Mouse (Mus musculus) midbrain, embryonic 10.5 days (tissue): ENCODE measurements at regions not wholly inside any gene's neighbourhood (a gene's known extent, or its start where the extent isn't known, plus 50 kb on each side); places are given as distances from the start of the nearest gene placed in this dataset.

Experiments used
- DNase-seq: peaks from one replicate; pipeline ENCODE4 v3.0.0-alpha.2; 2017; ENCODE audit warnings: low spot score
- H3K27ac ChIP-seq: fragments of 300-500 bp; sonication (generic); replicated peaks from 2 replicates; pipeline ENCODE4 v1.5.1; 2016; ENCODE audit warnings: mild to moderate bottlenecking
- H3K27me3 ChIP-seq: fragments of 300-500 bp; sonication (generic); 2 replicates; pipeline ENCODE4 v1.6.1; 2016; ENCODE audit warnings: low read depth, mild to moderate bottlenecking; ENCODE audit not compliant: poor library complexity, severe bottlenecking
- H3K36me3 ChIP-seq: fragments of 300-500 bp; sonication (generic); 2 replicates; pipeline ENCODE4 v1.6.1; 2016; ENCODE audit warnings: mild to moderate bottlenecking, moderate library complexity
- H3K4me1 ChIP-seq: fragments of 300-500 bp; sonication (generic); 2 replicates; pipeline ENCODE4 v1.6.1; 2016
- H3K4me3 ChIP-seq: fragments of 300-500 bp; sonication (generic); 2 replicates; pipeline ENCODE4 v1.5.1; 2016; ENCODE audit warnings: mild to moderate bottlenecking, moderate library complexity
- H3K9me3 ChIP-seq: fragments of 300-500 bp; sonication (generic); replicated peaks from 2 replicates; pipeline ENCODE4 v1.6.1; 2016; ENCODE audit warnings: mild to moderate bottlenecking
- WGBS: fragments of 180-500 bp; shearing (Covaris S2); methylation state at CpG from one replicate; pipeline ENCODE4 v1.1.7; 2016; 5-methylcytosine and 5-hydroxymethylcytosine counted together

DNA sequence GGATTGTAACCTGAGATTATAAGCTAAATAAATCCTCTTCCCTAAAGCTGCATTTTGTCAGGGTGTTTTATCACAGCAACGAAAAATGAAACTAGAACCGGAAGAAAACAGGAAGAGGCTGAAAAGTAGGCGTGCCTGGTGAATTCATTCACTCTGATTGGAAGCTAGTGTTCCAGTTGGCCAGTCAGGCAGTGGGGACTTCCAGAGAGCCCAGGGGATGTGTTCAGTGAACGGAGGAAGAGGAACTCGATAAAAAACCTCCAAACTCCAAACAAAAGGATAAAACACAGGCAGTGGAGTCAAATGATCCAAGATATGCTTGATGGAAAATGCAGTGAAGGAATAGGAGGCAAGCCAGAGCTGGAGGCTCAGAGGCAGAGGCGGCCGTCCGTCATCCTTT lies 305.5 kb upstream of the Kazn start:
- 87% methylated on average over 8 of the region's 8 CpGs for WGBS
- Histone ChIP-seq H3K4me3 (no peak overlapping the region), H3K36me3 (no peaks in the 10 kb centered on the region), H3K9me3 (no peaks in the 10 kb centered on the region; the same call in 1 of the 2 replicates), H3K27me3 (no peaks in the 10 kb centered on the region), H3K4me1 (no peaks in the 10 kb centered on the region), H3K27ac (no peak overlapping the region)
- no peak for DNase-seq

DNA sequence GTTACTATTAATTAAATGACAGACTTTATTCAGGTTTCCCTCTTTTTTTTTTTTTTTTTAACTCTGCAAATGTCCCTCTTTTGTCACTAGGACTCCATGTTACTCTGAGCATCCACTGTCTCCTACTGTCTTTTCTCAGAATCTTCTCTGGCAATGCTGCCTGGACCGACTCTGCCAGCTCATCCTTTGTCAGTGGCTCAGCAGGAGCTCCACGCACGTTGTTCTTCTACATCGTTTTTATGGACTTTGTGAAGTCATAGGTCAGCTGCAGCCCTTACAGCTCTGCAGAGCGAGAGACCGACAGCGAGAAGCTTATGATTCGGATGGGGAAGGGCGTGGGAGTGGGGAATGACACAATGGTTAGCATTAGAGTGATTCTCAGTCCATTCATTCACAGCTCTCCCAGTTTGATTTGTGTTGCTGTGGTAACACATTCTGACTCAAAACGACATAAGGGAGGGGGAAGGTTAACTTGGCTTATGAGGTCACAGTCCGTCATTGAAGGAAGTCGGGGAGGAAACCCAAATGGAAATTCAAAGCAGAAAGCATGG lies 300.1 kb upstream of the Kazn start:
- 48% methylated on average over 12 of the region's 12 CpGs for WGBS
- no peaks in the 10 kb centered on the region for H3K27me3 ChIP-seq
- peaks cover 3% of the 10 kb centered on the region; the same call in 1 of the 2 replicates for H3K4me1 ChIP-seq
- no peaks in the 10 kb centered on the region; the same call in 1 of the 2 replicates for H3K9me3 ChIP-seq
- H3K36me3 ChIP-seq, result no peaks in the 10 kb centered on the region
- no peak overlapping the region for H3K27ac ChIP-seq
- DNase-seq, result peak; percentile 17
- H3K4me3 ChIP-seq, result no peak overlapping the region

DNA sequence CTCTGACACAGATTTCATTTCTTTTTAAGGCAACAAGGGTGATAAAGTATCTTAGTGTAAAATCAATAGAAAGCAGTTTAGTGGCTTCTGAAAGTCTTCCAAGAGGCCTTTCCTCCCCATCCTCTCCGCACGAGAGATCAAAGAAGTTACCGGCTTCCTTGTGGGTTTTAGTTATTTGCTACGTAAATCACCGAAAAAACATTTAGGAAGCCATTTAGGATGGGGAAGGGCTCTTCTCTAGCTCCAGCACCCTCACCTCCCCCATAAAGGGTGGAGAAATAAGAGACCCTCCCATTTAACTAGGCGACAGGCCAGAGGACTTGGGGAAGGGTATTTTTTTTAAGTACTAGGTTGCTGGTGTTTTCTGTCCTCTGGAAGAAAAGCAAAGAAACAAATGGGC lies 287.9 kb upstream of the Kazn start:
- no peak overlapping the region for H3K27ac ChIP-seq

DNA sequence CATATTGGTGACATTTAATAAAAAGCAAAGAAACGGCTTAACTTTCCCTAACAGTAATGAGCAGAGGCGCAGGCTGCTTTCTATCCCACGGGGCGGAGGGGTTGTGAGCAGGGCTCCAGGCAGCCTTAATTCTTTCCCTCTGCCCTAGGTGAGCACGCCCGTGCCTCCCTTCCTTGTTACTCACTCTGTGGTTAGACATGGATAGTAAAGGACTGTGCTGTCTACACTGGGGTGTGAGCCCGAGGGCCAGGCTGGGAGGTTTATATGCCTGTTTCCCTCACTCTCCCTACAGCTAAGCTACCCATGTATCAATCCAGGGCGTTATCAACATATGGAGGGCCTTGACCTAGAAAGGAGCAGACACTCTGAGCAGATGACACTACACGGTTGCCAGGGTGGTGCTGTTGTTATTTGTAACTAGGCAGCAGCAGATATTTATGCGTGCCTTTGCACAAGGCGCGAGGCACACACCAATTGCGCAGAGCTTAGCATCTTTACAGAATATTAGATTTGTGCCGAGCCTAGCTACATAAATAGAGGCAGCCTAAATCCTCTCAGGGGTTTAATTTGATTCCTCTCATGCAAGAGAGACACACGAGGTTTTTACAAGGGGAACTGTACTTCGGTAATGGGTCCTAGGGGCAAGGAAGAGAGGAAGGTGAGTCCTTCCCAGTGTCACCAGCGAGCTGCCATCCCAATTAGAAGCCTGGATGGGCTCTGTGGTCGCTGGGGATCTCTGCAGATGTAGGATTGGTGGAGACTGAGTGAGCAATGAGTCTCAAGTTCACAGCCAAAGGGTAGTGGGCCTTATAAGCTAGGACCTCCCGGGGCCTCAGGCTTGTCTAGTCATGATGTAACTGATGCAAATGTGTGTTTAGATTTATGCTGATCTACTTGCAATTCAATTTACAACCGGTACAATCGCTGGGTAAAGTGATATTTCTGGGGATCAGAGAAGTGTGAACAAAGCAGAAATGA lies 278.6 kb upstream of the Kazn start:
- DNase-seq, result no peak
- Histone ChIP-seq H3K36me3 (no peaks in the 10 kb centered on the region), H3K27me3 (no peaks in the 10 kb centered on the region), H3K9me3 (no peaks in the 10 kb centered on the region), H3K4me1 (peaks cover 12% of the 10 kb centered on the region), H3K4me3 (no peak overlapping the region), H3K27ac (0 out of 2 replicates have a peak overlapping the region, but pooled peaks have one; percentile 18)
- 78% methylated on average over 21 of the region's 21 CpGs for WGBS

More for the DNA sequence above, 287.9 kb upstream of the Kazn start:
- no peaks in the 10 kb centered on the region for H3K27me3 ChIP-seq
- no peaks in the 10 kb centered on the region for H3K36me3 ChIP-seq
- no peak overlapping the region for H3K4me3 ChIP-seq
- peaks cover 5% of the 10 kb centered on the region for H3K4me1 ChIP-seq
- WGBS, result 48% methylated on average over 6 of the region's 6 CpGs
- no peaks in the 10 kb centered on the region for H3K9me3 ChIP-seq
- DNase-seq, result no peak

DNA sequence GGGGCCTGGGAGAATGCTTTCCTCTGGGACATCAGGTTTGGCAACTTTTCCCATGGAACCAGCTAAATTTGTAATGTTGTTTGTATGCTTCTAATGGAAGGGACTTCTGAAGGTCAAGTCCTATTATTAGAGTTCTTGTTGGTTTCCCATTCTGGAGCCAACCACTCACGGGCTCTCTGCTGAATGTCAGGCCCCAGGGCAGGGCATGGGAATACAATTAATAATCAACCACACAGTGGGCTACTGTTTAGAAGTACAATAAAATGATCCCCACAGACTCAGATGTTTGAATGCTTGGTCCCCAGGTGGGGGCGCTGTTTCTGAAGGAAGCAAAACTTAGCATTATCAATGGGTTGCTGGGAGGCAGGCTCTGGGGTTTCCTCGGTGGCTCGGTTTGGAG lies 275.6 kb upstream of the Kazn start:
- WGBS, result 91% methylated on average over 4 of the region's 4 CpGs
- H3K9me3 ChIP-seq, result no peaks in the 10 kb centered on the region
- DNase-seq, result no peak
- no peaks in the 10 kb centered on the region for H3K36me3 ChIP-seq
- H3K27ac ChIP-seq, result no peak overlapping the region
- H3K27me3 ChIP-seq, result no peaks in the 10 kb centered on the region
- H3K4me1 ChIP-seq, result peaks cover 12% of the 10 kb centered on the region
- no peak overlapping the region for H3K4me3 ChIP-seq

DNA sequence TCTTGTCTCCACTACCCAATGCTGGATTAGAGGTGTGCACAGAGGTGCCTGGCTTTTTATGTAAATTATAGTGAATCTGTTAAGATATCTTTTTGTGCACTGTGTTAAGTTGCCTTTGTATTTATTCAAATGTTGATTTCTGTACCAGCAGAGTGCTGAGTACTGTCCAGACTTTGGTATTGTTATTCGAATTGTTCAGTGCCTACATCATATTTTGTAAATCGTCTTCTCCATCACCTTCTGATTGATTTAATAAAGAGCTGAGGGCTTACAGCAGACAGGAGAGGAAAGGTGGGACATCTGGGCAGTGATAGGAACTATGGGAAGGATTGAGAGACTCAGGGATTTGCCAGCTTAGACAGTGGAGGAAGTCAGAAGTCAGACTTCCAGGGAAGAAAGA lies 270.2 kb upstream of the Kazn start:
- no peaks in the 10 kb centered on the region for H3K9me3 ChIP-seq
- no peaks in the 10 kb centered on the region for H3K36me3 ChIP-seq
- H3K27me3 ChIP-seq, result peaks cover 8% of the 10 kb centered on the region; the same call in 1 of the 2 replicates
- no peak overlapping the region for H3K4me3 ChIP-seq
- peaks cover 20% of the 10 kb centered on the region for H3K4me1 ChIP-seq
- WGBS, result 88% methylated on average over 2 of the region's 2 CpGs
- DNase-seq, result no peak
- H3K27ac ChIP-seq, result no peak overlapping the region

DNA sequence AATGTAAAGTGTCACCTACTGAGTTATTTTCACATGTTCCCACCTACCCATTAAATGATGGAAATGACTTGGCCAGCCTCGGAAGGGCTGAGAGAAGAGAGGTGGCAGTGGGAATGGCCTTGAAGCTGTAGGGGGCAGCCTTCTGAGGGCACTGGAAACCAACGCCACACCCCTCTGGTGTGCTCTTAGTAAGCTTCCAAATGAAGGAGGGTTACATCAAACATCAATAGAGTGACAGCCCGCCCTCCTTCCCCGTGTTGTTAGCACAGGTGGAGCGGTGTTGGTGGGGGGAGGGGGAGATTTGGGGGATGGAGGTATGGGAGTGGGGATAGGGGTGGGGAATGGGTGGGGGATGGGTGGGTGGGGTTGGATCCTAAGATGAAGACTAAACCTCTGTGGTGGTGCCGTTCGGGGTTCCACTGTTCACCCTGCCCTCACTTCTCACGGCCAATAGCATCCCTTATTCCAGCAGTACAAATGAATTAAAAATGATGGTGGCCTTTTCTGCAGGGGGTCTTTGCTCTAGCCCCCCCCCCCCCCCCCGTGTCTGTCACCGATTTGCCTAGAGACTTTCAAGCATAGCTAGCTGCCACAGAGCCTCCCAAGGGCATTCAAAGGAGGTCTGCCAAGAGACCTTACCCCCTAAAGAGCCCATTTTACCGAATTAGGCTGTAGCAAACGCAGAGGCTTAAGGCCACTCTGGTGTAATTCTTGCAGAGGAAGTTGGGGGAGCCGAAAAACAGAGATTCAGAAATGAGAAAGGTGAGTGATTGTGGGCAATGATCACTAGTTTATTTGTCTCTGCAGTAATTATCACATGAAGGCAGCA lies 267.4 kb upstream of the Kazn start:
- peaks cover 20% of the 10 kb centered on the region for H3K4me1 ChIP-seq
- no peak overlapping the region for H3K27ac ChIP-seq
- no peaks in the 10 kb centered on the region for H3K9me3 ChIP-seq
- H3K4me3 ChIP-seq, result no peak overlapping the region
- 16% methylated on average over 13 of the region's 13 CpGs for WGBS
- no peaks in the 10 kb centered on the region for H3K36me3 ChIP-seq
- H3K27me3 ChIP-seq, result peaks cover 8% of the 10 kb centered on the region; the same call in 1 of the 2 replicates
- no peak for DNase-seq

DNA sequence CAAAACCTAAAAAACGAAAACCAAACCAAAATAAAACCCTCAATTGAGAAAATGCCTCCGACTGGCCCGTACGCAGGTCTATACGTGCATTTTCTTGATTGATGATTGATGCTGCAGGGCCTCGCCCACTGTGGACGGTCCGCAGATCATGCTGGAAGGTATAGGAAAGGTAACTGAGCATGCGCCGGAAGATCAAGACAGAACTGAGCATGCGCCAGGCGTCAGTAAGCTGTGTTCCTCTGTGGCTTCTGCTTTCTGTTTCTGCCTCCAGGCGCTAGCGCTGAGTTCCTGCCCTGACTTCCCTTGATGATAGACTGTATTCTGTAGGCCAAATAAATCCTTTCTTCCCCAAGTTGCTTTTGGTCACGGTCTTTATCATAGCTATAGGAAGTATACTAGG lies 264.6 kb upstream of the Kazn start:
- DNase-seq, result no peak
- H3K4me3 ChIP-seq, result no peak overlapping the region
- no peak overlapping the region for H3K27ac ChIP-seq
- H3K9me3 ChIP-seq, result no peaks in the 10 kb centered on the region
- H3K36me3 ChIP-seq, result no peaks in the 10 kb centered on the region
- H3K4me1 ChIP-seq, result peaks cover 20% of the 10 kb centered on the region
- peaks cover 8% of the 10 kb centered on the region for H3K27me3 ChIP-seq
- 90% methylated on average over 15 of the region's 15 CpGs for WGBS

DNA sequence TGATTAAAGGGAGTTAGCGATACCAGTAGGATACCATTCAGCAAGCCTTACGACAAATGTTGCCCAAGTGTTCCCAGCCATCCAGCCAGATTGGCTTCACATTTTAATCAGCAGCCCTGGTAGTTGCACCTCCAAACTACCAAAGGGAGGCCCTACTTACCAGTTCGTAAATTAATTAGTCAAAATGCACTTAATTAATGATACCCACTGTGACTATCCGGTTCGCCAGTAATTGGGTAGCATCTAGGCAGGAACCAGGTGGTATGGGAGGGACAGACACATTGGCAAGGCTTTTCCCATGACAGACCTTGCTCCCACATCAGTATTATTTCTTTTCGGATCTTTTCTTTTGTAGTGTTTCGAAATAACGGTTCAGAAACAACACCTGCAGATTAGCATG lies 262.0 kb upstream of the Kazn start:
- Histone ChIP-seq H3K27me3 (peaks cover 22% of the 10 kb centered on the region), H3K27ac (no peak overlapping the region), H3K36me3 (no peaks in the 10 kb centered on the region), H3K4me3 (no peak overlapping the region), H3K4me1 (peaks cover 16% of the 10 kb centered on the region), H3K9me3 (no peaks in the 10 kb centered on the region)
- WGBS, result 90% methylated on average over 8 of the region's 8 CpGs
- DNase-seq, result no peak

DNA sequence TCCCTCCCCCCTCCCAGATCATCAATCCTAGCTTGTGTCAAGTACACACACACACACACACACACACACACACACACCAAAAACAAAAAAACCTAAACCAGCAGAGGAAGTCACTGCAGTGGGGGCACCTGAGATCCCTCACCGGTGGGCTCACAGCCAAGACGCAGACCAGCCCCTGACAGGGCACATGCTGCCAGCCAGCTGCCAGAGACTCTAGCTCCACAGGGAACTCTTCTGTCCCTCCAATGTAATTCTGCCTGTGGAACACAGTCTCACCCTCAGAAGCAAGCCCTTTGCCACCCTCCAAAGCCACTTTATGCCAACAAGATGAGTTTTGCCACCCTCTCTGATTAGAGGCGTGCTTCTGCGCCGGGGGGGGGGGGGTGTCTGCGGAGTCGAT lies 261.3 kb upstream of the Kazn start:
- WGBS, result 93% methylated on average over 7 of the region's 7 CpGs
- no peaks in the 10 kb centered on the region for H3K36me3 ChIP-seq
- no peaks in the 10 kb centered on the region for H3K9me3 ChIP-seq
- peaks cover 26% of the 10 kb centered on the region for H3K27me3 ChIP-seq
- H3K4me3 ChIP-seq, result no peak overlapping the region
- no peak for DNase-seq
- H3K4me1 ChIP-seq, result peaks cover 10% of the 10 kb centered on the region; the same call in 1 of the 2 replicates
- H3K27ac ChIP-seq, result no peak overlapping the region

DNA sequence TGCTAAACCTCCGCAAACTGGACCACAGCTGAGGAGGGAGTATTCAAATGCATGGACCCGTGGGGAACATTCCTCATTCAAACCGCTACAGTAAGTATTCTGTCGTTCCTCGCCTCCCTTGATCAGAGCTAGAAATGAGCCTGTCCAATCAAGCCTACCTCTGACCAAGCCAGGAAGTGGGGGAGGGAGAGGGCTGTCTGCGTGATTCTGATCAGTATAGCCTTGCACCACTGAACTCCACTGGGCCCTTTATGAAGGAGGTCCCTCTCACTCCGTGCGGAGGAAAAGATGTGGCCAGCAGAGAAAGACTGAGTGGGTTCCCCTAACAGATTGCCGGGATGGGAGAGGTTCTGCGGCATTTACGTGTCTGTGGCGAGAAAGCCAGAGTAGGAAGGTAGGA lies 257.4 kb upstream of the Kazn start:
- Histone ChIP-seq H3K36me3 (no peaks in the 10 kb centered on the region), H3K9me3 (no peaks in the 10 kb centered on the region), H3K4me1 (peaks cover 8% of the 10 kb centered on the region; the same call in 1 of the 2 replicates), H3K27me3 (peaks cover 21% of the 10 kb centered on the region), H3K4me3 (no peak overlapping the region), H3K27ac (no peak overlapping the region; the same call in 1 of the 2 replicates)
- WGBS, result 59% methylated on average over 12 of the region's 12 CpGs
- DNase-seq, result no peak

DNA sequence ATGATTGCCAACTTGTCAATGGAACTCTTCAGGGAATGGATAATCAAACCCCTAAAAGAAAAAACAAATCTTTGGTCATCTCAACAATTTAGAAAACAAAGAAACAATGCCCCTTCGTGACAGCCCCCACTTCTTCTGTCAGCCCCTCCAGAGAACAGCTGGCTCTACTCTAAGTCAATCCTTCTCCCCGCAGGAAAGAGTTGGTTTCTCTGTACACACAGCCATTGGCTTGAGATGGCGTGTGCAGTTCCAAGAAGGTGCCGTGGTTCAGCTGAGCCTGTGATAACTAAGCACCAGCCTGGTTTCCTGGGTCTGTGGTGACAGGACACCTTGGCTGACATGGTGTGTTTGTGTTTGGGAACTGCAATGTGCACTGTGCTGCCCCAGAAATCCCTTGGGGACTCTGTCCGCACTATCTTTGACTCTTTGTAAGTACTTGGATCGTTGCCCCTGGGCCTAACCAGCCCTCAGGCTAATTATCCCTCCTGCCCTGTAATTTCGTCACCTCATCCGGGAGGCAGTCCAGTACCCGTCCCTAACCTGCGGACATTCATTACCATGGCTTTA lies 253.8 kb upstream of the Kazn start:
- H3K9me3 ChIP-seq, result no peaks in the 10 kb centered on the region
- 84% methylated on average over 10 of the region's 10 CpGs for WGBS
- H3K36me3 ChIP-seq, result no peaks in the 10 kb centered on the region
- peaks cover 8% of the 10 kb centered on the region; the same call in 1 of the 2 replicates for H3K4me1 ChIP-seq
- no peak for DNase-seq
- no peak overlapping the region for H3K27ac ChIP-seq
- H3K27me3 ChIP-seq, result peaks cover 21% of the 10 kb centered on the region
- H3K4me3 ChIP-seq, result no peak overlapping the region
